Mouse (Mus musculus): ENCODE measurements around the gene Selenoo. TPM values are rescaled to one million over a fixed set of nuclear protein-coding genes. Genes with fewer than 3 reads are reported as not detected.

The Selenoo gene
- polyA plus RNA-seq, 1 experiment from 2014 or later = 20.2 TPM

GRCm38 (mm10) chr15:89130245-89130644, 41.4 kb downstream of the Selenoo start:
- H3K9me3 ChIP-seq = no peaks in the 10 kb centered on the region
- H3K4me2 ChIP-seq = no peak overlapping the region
- no peak overlapping the region for H3K9ac ChIP-seq
- peaks cover 7% of the 10 kb centered on the region; the same call in 1 of the 2 replicates for H3K36me3 ChIP-seq
- H3K27ac ChIP-seq = no peak overlapping the region
- ATAC-seq (ENCODE audit: insufficient number of reproducible peaks, insufficient read depth, low FRiP score, low TSS enrichment, low read depth) = no peak
- H3K4me1 ChIP-seq = peaks cover 18% of the 10 kb centered on the region
- no peak overlapping the region for H3K4me3 ChIP-seq
- H3K27me3 ChIP-seq = no peaks in the 10 kb centered on the region

GRCm38 (mm10) chr15:89131316-89131715, 42.4 kb downstream of the Selenoo start:
- H3K4me1 ChIP-seq = peaks cover 18% of the 10 kb centered on the region
- no peaks in the 10 kb centered on the region for H3K36me3 ChIP-seq
- no peak overlapping the region for H3K9ac ChIP-seq
- H3K9me3 ChIP-seq = no peaks in the 10 kb centered on the region
- no peak overlapping the region for H3K27ac ChIP-seq
- H3K4me2 ChIP-seq = no peak overlapping the region
- no peaks in the 10 kb centered on the region for H3K27me3 ChIP-seq
- ATAC-seq (ENCODE audit: insufficient number of reproducible peaks, insufficient read depth, low FRiP score, low TSS enrichment, low read depth) = no peak
- 86% methylated on average over 3 of the region's 3 CpGs for WGBS
- no peak overlapping the region for H3K4me3 ChIP-seq

DNA sequence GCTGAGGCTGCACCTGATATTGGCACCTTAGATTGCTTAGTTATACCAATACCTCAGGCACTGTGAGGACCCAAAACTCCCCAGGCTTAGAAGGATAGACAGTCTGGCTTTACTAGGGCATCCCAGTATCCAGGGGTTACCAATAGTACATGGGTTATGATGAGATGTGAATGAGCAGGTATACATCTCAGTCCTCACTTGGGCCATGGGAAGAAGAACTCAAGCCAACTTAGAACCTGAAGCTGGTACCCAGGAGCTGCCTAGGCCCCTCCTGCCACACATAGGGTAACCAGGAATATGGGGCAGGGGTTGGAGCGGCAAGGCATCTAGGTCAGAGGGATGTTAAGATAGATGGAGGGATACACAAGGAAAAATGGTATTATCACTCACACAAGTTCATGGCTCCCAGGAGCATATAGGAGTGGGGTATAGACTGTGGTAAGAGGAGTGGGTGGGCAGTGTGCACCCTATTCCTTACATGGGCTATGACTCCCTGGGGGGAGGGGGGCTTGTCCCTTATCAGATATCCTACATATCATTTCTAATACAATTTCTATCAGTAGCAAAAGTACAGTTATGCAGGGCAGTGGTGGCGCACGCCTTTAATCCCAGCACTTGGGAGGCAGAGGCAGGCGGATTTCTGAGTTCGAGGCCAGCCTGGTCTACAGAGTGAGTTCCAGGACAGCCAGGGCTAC, 47.7 kb downstream of the Selenoo start:
- ATAC-seq (ENCODE audit: insufficient number of reproducible peaks, insufficient read depth, low FRiP score, low TSS enrichment, low read depth) = no peak
- H3K9me3 ChIP-seq = no peaks in the 10 kb centered on the region
- 96% methylated on average over 5 of the region's 5 CpGs for WGBS
- no peak overlapping the region for H3K27ac ChIP-seq
- no peak overlapping the region for H3K9ac ChIP-seq
- H3K36me3 ChIP-seq = no peaks in the 10 kb centered on the region
- no peak overlapping the region for H3K4me2 ChIP-seq
- no peak overlapping the region for H3K4me3 ChIP-seq
- peaks cover 21% of the 10 kb centered on the region for H3K4me1 ChIP-seq
- peaks cover 40% of the 10 kb centered on the region for H3K27me3 ChIP-seq

- H3K4me1 ChIP-seq = peaks cover 21% of the 10 kb centered on the region
- no peak overlapping the region for H3K9ac ChIP-seq
- 65% methylated on average over 11 of the region's 11 CpGs for WGBS
- H3K4me2 ChIP-seq = no peak overlapping the region
- H3K9me3 ChIP-seq = no peaks in the 10 kb centered on the region
- ATAC-seq (ENCODE audit: insufficient number of reproducible peaks, insufficient read depth, low FRiP score, low TSS enrichment, low read depth) = no peak
- no peak overlapping the region for H3K27ac ChIP-seq
- no peaks in the 10 kb centered on the region for H3K36me3 ChIP-seq
- no peak overlapping the region for H3K4me3 ChIP-seq
- H3K27me3 ChIP-seq = peaks cover 49% of the 10 kb centered on the region
Observed at GRCm38 (mm10) chr15:89137378-89138045, 48.6 kb downstream of the Selenoo start.

DNA sequence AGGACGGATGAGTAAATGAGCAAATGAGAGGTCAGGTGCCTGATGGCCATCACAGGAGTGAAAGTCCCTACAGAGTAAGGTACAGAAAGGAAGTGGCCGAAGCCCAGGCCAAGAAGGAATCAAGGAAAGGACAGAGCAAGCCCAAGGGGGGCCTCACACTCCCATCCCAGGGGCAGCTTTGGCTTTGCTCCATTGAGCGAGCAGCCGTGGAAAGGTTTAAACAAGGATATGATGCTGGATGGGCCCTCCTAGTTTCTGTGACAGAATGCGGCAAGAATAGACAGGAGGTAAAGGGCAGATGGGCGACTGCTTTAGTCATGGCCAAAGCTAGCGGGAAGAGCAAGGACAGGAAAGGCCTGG, 49.1 kb downstream of the Selenoo start:
- ATAC-seq (ENCODE audit: insufficient number of reproducible peaks, insufficient read depth, low FRiP score, low TSS enrichment, low read depth) = no peak
- peaks cover 21% of the 10 kb centered on the region for H3K4me1 ChIP-seq
- no peak overlapping the region for H3K9ac ChIP-seq
- H3K27ac ChIP-seq = no peak overlapping the region
- H3K4me2 ChIP-seq = no peak overlapping the region
- H3K9me3 ChIP-seq = no peaks in the 10 kb centered on the region
- H3K27me3 ChIP-seq = peaks cover 52% of the 10 kb centered on the region
- 83% methylated on average over 7 of the region's 7 CpGs for WGBS
- no peaks in the 10 kb centered on the region for H3K36me3 ChIP-seq
- H3K4me3 ChIP-seq = no peak overlapping the region

GRCm38 (mm10) chr15:89138531-89138930, 49.6 kb downstream of the Selenoo start:
- Histone ChIP-seq H3K27ac (no peak overlapping the region), H3K4me2 (no peak overlapping the region), H3K36me3 (no peaks in the 10 kb centered on the region), H3K9ac (no peak overlapping the region), H3K27me3 (peaks cover 52% of the 10 kb centered on the region), H3K4me3 (no peak overlapping the region), H3K9me3 (no peaks in the 10 kb centered on the region), H3K4me1 (peaks cover 21% of the 10 kb centered on the region)
- 88% methylated on average over 6 of the region's 6 CpGs for WGBS
- ATAC-seq (ENCODE audit: insufficient number of reproducible peaks, insufficient read depth, low FRiP score, low TSS enrichment, low read depth) = no peak

DNA sequence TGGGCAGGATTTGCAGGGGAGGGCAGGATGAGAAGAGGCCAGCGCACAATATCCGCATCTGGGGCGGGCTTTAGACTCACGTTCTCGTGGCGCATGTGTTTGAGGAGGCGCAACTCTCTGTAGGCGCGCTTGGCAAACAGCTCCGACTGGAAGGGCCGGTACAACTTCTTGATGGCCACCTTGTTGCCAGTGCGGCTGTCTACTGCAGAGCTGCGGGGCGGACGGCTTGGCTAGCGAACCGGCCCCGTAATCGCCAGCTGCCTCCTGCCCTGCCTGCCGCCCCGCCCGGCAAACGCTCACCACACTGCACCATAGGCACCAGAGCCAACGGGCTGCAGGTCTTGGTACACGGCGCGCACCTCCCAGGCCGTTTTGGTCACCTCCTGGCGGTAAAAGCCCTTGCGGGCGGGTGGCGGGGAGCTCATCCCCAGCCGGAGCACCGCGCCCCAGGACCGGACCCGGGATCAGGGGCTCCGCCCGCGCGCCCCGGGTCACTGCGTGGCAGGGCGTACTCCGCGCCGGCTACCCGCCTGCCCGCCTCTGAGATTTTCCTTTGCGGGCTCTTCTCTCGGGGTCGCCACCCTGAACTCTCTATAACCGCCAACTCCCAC, 51.3 kb downstream of the Selenoo start:
- peaks cover 65% of the 10 kb centered on the region for H3K27me3 ChIP-seq
- no peak overlapping the region for H3K27ac ChIP-seq
- no peak for ATAC-seq (ENCODE audit: insufficient number of reproducible peaks, insufficient read depth, low FRiP score, low TSS enrichment, low read depth)

GRCm38 (mm10) chr15:89140659-89141252, 51.9 kb downstream of the Selenoo start, which contains the start of gene Mapk12:
TSS of gene Mapk12 (minus strand) at chr15:89140703.
- 0 out of 2 replicates have a peak, but pooled peaks have one; percentile 37 for ATAC-seq (ENCODE audit: insufficient number of reproducible peaks, insufficient read depth, low FRiP score, low TSS enrichment, low read depth)
- Histone ChIP-seq H3K4me1 (peaks cover 21% of the 10 kb centered on the region), H3K36me3 (no peaks in the 10 kb centered on the region), H3K27me3 (peaks cover 71% of the 10 kb centered on the region), H3K27ac (no peak within 1 kb of the TSS), H3K4me3 (peak within 1 kb of the TSS; percentile 50), H3K4me2 (peak within 1 kb of the TSS; percentile 90), H3K9me3 (no peaks in the 10 kb centered on the region), H3K9ac (peak within 1 kb of the TSS; percentile 66)
- under 1% methylated on average over 21 of the region's 21 CpGs for WGBS

More for the DNA sequence above, 51.3 kb downstream of the Selenoo start:
- no peaks in the 10 kb centered on the region for H3K36me3 ChIP-seq
- peaks cover 21% of the 10 kb centered on the region for H3K4me1 ChIP-seq
- WGBS = under 1% methylated on average over 53 of the region's 53 CpGs
- no peaks in the 10 kb centered on the region for H3K9me3 ChIP-seq
- H3K4me3 ChIP-seq = peak overlapping the region; percentile 50
- H3K4me2 ChIP-seq = peak overlapping the region; percentile 90
- peak overlapping the region; percentile 66 for H3K9ac ChIP-seq

GRCm38 (mm10) chr15:89141443-89141842, 52.6 kb downstream of the Selenoo start:
- no peak for ATAC-seq (ENCODE audit: insufficient number of reproducible peaks, insufficient read depth, low FRiP score, low TSS enrichment, low read depth)
- H3K9ac ChIP-seq = no peak overlapping the region
- no peaks in the 10 kb centered on the region for H3K36me3 ChIP-seq
- no peak overlapping the region for H3K4me3 ChIP-seq
- H3K9me3 ChIP-seq = no peaks in the 10 kb centered on the region
- peaks cover 78% of the 10 kb centered on the region for H3K27me3 ChIP-seq
- no peak overlapping the region for H3K27ac ChIP-seq
- 0 out of 2 replicates have a peak overlapping the region, but pooled peaks have one; percentile 90 for H3K4me2 ChIP-seq
- WGBS = 12% methylated on average over 5 of the region's 5 CpGs
- H3K4me1 ChIP-seq = peaks cover 23% of the 10 kb centered on the region

DNA sequence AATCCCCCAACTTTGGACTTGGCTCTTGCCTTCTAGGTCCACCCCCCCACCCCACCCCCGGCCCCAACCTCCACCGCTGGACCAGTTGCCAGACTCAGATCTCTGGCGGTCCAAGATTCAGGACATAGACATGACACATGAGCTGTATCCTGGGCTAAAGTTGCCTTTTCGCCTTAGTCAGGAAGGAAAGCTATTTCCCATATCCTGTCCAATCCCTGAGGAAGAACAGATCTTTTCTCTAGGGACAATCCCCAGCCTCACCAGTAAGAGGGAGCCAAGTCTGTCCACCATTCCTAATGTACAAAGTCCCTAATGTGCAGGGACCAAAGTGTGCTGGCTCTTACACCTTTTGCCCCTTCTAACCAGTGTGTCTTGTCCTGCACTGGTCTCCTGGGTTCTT, 53.0 kb downstream of the Selenoo start:
- ATAC-seq (ENCODE audit: insufficient number of reproducible peaks, insufficient read depth, low FRiP score, low TSS enrichment, low read depth) = no peak

DNA sequence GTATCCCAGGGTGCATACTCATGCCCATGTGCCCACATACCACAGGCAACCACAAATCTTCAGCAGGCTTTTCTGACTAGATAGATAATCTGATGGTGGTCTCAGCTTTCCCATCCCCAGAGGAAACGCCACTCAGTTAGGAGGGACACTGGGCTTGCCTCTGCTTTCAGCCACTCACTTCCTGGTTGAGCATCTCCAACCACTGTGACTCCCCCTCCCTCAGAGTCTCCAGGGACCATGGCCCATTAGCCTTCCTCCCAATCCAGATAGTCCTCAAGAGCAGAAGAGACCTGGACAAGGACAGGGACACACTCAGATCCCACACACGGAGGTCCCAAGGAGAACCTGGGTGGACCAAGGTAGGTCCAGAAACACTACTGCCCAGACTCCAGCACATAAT, 54.2 kb downstream of the Selenoo start:
- H3K4me2 ChIP-seq = no peak overlapping the region
- H3K9ac ChIP-seq = no peak overlapping the region
- H3K9me3 ChIP-seq = no peaks in the 10 kb centered on the region
- ATAC-seq (ENCODE audit: insufficient number of reproducible peaks, insufficient read depth, low FRiP score, low TSS enrichment, low read depth) = no peak
- H3K36me3 ChIP-seq = no peaks in the 10 kb centered on the region
- peaks cover 90% of the 10 kb centered on the region for H3K27me3 ChIP-seq
- WGBS = 67% methylated on average over 2 of the region's 2 CpGs
- no peak overlapping the region for H3K4me3 ChIP-seq
- H3K27ac ChIP-seq = no peak overlapping the region
- peaks cover 38% of the 10 kb centered on the region for H3K4me1 ChIP-seq

More for the DNA sequence above, 53.0 kb downstream of the Selenoo start:
- Histone ChIP-seq H3K4me2 (no peak overlapping the region), H3K4me3 (no peak overlapping the region), H3K9ac (no peak overlapping the region), H3K27ac (no peak overlapping the region), H3K36me3 (no peaks in the 10 kb centered on the region), H3K27me3 (peaks cover 83% of the 10 kb centered on the region), H3K4me1 (peaks cover 28% of the 10 kb centered on the region), H3K9me3 (no peaks in the 10 kb centered on the region)
- WGBS = 63% methylated on average over 4 of the region's 4 CpGs
